Mouse (Mus musculus) forebrain, embryonic 11.5 days (tissue): ENCODE measurements around the gene Edem1. TPM values are rescaled to one million over a fixed set of nuclear protein-coding genes. Genes with fewer than 3 reads are reported as not detected.

Source experiments
- ATAC-seq: fragments of 200-750 bp; cut with Nextera tagmentation; replicated peaks from 2 replicates; pipeline ENCODE4 v1.8.0; 2017; ENCODE audit warnings: moderate TSS enrichment; ENCODE audit not compliant: low FRiP score
- DNase-seq: peaks from one replicate; pipeline ENCODE4 v3.0.0-alpha.2; 2017; ENCODE audit warnings: low spot score
- H3K27ac ChIP-seq: fragments of 300-500 bp; sonication (generic); 2 replicates; pipeline ENCODE4 v1.5.1; 2014; ENCODE audit warnings: low read depth, low read length
- H3K27me3 ChIP-seq: fragments of 300-500 bp; sonication (generic); 2 replicates; pipeline ENCODE4 v1.6.1; 2014; ENCODE audit warnings: mild to moderate bottlenecking, low read length, mixed read lengths; ENCODE audit not compliant: control insufficient read depth, insufficient read depth
- H3K36me3 ChIP-seq: fragments of 300-500 bp; sonication (generic); 2 replicates; pipeline ENCODE4 v1.6.1; 2014; ENCODE audit warnings: mild to moderate bottlenecking, low read length, moderate library complexity, mixed read lengths; ENCODE audit not compliant: control insufficient read depth, insufficient read depth
- H3K4me1 ChIP-seq: fragments of 300-500 bp; sonication (generic); replicated peaks from 2 replicates; pipeline ENCODE4 v1.6.1; 2014; ENCODE audit warnings: low read length, mixed read lengths; ENCODE audit not compliant: control insufficient read depth, insufficient read depth
- H3K4me2 ChIP-seq: fragments of 300-500 bp; sonication (generic); 2 replicates; pipeline ENCODE4 v1.6.1; 2014; ENCODE audit warnings: low read depth, mild to moderate bottlenecking, low read length, moderate library complexity, mixed read lengths; ENCODE audit not compliant: severe bottlenecking
- H3K4me3 ChIP-seq: fragments of 300-500 bp; sonication (generic); 2 replicates; pipeline ENCODE4 v1.5.1; 2014; ENCODE audit warnings: low read depth, low read length
- H3K9ac ChIP-seq: fragments of 300-500 bp; sonication (generic); 2 replicates; pipeline ENCODE4 v1.6.1; 2014; ENCODE audit warnings: low read length
- H3K9me3 ChIP-seq: fragments of 300-500 bp; sonication (generic); 2 replicates; pipeline ENCODE4 v1.6.1; 2016; ENCODE audit warnings: low read length, mixed read lengths; ENCODE audit not compliant: control insufficient read depth
- WGBS: fragments of 180-500 bp; shearing (Covaris S2); extraction: QIAGEN DNeasy Blood & Tissue Kit; methylation state at CpG from one replicate; pipeline ENCODE4 v1.1.7; 2014; 5-methylcytosine and 5-hydroxymethylcytosine counted together
- polyA plus RNA-seq: library from polyadenylated mRNA; unstranded; fragments of >200 nt; fragmentation: Nextera tagmentation; extraction: Ambion mirVana; gene quantifications from 2 replicates; pipeline ENCODE4 v1.2.1, GENCODE M21; 2014

Gene Edem1
- polyA plus RNA-seq, 1 experiment from 2014 or later, result 23.0 TPM

- no peak overlapping the region for H3K4me2 ChIP-seq
- no peak overlapping the region for H3K4me3 ChIP-seq
- WGBS, result 85% methylated on average over 4 of the region's 4 CpGs
- no peak overlapping the region for H3K9ac ChIP-seq
- H3K27me3 ChIP-seq, result no peaks in the 10 kb centered on the region
- no peaks in the 10 kb centered on the region for H3K9me3 ChIP-seq
- DNase-seq, result no peak
- no peak for ATAC-seq
- H3K4me1 ChIP-seq, result no peaks in the 10 kb centered on the region
- no peaks in the 10 kb centered on the region for H3K36me3 ChIP-seq
- H3K27ac ChIP-seq, result no peak overlapping the region
Observed at GRCm38 (mm10) chr6:108871251-108871650, 42.8 kb downstream of the Edem1 start.

GRCm38 (mm10) chr6:108875344-108875743, 46.9 kb downstream of the Edem1 start:
- DNase-seq (no peak), ATAC-seq (no peak)
- Histone ChIP-seq H3K27me3 (no peaks in the 10 kb centered on the region), H3K27ac (no peak overlapping the region), H3K9me3 (no peaks in the 10 kb centered on the region), H3K4me1 (no peaks in the 10 kb centered on the region), H3K36me3 (no peaks in the 10 kb centered on the region), H3K9ac (no peak overlapping the region), H3K4me2 (no peak overlapping the region), H3K4me3 (no peak overlapping the region)
- 77% methylated on average over 1 of the region's 1 CpGs for WGBS

- H3K4me2 ChIP-seq, result no peak overlapping the region
- no peaks in the 10 kb centered on the region for H3K36me3 ChIP-seq
- ATAC-seq, result no peak
- no peak overlapping the region for H3K27ac ChIP-seq
- H3K27me3 ChIP-seq, result no peaks in the 10 kb centered on the region
- H3K9me3 ChIP-seq, result no peaks in the 10 kb centered on the region; the same call in 1 of the 2 replicates
- no peak overlapping the region for H3K9ac ChIP-seq
- DNase-seq, result no peak
- no peak overlapping the region for H3K4me3 ChIP-seq
- WGBS, result 43% methylated on average over 5 of the region's 5 CpGs
- no peaks in the 10 kb centered on the region for H3K4me1 ChIP-seq
Observed at GRCm38 (mm10) chr6:108876052-108876451, 47.6 kb downstream of the Edem1 start.

GRCm38 (mm10) chr6:108876486-108876885, 48.0 kb downstream of the Edem1 start:
- DNase-seq (no peak), ATAC-seq (no peak)
- no peak overlapping the region for H3K9ac ChIP-seq
- no peak overlapping the region for H3K27ac ChIP-seq
- no peak overlapping the region for H3K4me3 ChIP-seq
- no peaks in the 10 kb centered on the region; the same call in 1 of the 2 replicates for H3K9me3 ChIP-seq
- WGBS, result 33% methylated on average over 2 of the region's 2 CpGs
- H3K27me3 ChIP-seq, result no peaks in the 10 kb centered on the region
- H3K4me2 ChIP-seq, result no peak overlapping the region
- no peaks in the 10 kb centered on the region for H3K4me1 ChIP-seq
- H3K36me3 ChIP-seq, result no peaks in the 10 kb centered on the region

GRCm38 (mm10) chr6:108880368-108881013, 52.0 kb downstream of the Edem1 start:
- H3K9ac ChIP-seq, result no peak overlapping the region
- DNase-seq (no peak), ATAC-seq (no peak)
- no peaks in the 10 kb centered on the region for H3K36me3 ChIP-seq
- no peaks in the 10 kb centered on the region; the same call in 1 of the 2 replicates for H3K9me3 ChIP-seq
- H3K27ac ChIP-seq, result no peak overlapping the region
- no peak overlapping the region for H3K4me3 ChIP-seq
- H3K4me1 ChIP-seq, result no peaks in the 10 kb centered on the region
- H3K27me3 ChIP-seq, result no peaks in the 10 kb centered on the region
- no peak overlapping the region for H3K4me2 ChIP-seq
- WGBS, result 88% methylated on average over 4 of the region's 4 CpGs

- Histone ChIP-seq H3K9me3 (no peaks in the 10 kb centered on the region; the same call in 1 of the 2 replicates), H3K9ac (no peak overlapping the region), H3K27me3 (no peaks in the 10 kb centered on the region), H3K36me3 (no peaks in the 10 kb centered on the region), H3K4me3 (no peak overlapping the region), H3K4me2 (no peak overlapping the region), H3K27ac (no peak overlapping the region), H3K4me1 (no peaks in the 10 kb centered on the region)
- 91% methylated on average over 4 of the region's 4 CpGs for WGBS
- ATAC-seq (no peak), DNase-seq (no peak)
Observed at GRCm38 (mm10) chr6:108881074-108881473, 52.6 kb downstream of the Edem1 start.

- no peak overlapping the region for H3K4me2 ChIP-seq
- no peaks in the 10 kb centered on the region for H3K4me1 ChIP-seq
- DNase-seq (no peak), ATAC-seq (no peak)
- no peaks in the 10 kb centered on the region for H3K27me3 ChIP-seq
- no peaks in the 10 kb centered on the region; the same call in 1 of the 2 replicates for H3K9me3 ChIP-seq
- WGBS, result 94% methylated on average over 2 of the region's 2 CpGs
- H3K27ac ChIP-seq, result no peak overlapping the region
- no peak overlapping the region for H3K4me3 ChIP-seq
- H3K36me3 ChIP-seq, result no peaks in the 10 kb centered on the region
- no peak overlapping the region for H3K9ac ChIP-seq
Observed at GRCm38 (mm10) chr6:108883826-108884225, 55.4 kb downstream of the Edem1 start.

- 0 out of 2 replicates have a peak, but pooled peaks have one; percentile 7 for ATAC-seq
- Histone ChIP-seq H3K4me1 (no peaks in the 10 kb centered on the region), H3K4me2 (no peak overlapping the region), H3K27ac (no peak overlapping the region), H3K27me3 (no peaks in the 10 kb centered on the region), H3K9me3 (no peaks in the 10 kb centered on the region; the same call in 1 of the 2 replicates), H3K36me3 (no peaks in the 10 kb centered on the region), H3K4me3 (no peak overlapping the region), H3K9ac (no peak overlapping the region)
- no peak for DNase-seq
- 77% methylated on average over 5 of the region's 5 CpGs for WGBS
Observed at GRCm38 (mm10) chr6:108884603-108885002, 56.2 kb downstream of the Edem1 start.

- no peak overlapping the region for H3K4me2 ChIP-seq
- ATAC-seq (no peak), DNase-seq (no peak)
- H3K27ac ChIP-seq, result no peak overlapping the region
- WGBS, result 86% methylated on average over 4 of the region's 4 CpGs
- no peaks in the 10 kb centered on the region; the same call in 1 of the 2 replicates for H3K9me3 ChIP-seq
- H3K4me1 ChIP-seq, result no peaks in the 10 kb centered on the region
- no peak overlapping the region for H3K9ac ChIP-seq
- no peak overlapping the region for H3K4me3 ChIP-seq
- no peaks in the 10 kb centered on the region for H3K27me3 ChIP-seq
- no peaks in the 10 kb centered on the region for H3K36me3 ChIP-seq
Observed at GRCm38 (mm10) chr6:108886346-108886745, 57.9 kb downstream of the Edem1 start.
